Mouse (Mus musculus): Measurements from ENCODE around the gene Ropn1l. TPM values are rescaled to one million over a fixed set of nuclear protein-coding genes. Genes with fewer than 3 reads are reported as not detected.
A peak's percentile ranks its signal among the peaks of the same experiment; 100 is the strongest.

The Ropn1l gene
- polyA plus RNA-seq, 1 experiment from 2014 or later = 1.5 TPM

- WGBS = 42% methylated on average over 9 of the region's 9 CpGs
- H3K27ac ChIP-seq (ENCODE audit: low read depth) = no peak overlapping the region
Observed at GRCm38 (mm10) chr15:31419037-31419436, 34.5 kb downstream of the Ropn1l start.

GRCm38 (mm10) chr15:31418686-31419024 lies 34.9 kb downstream of the Ropn1l start:
- H3K27me3 ChIP-seq (replicated peaks; ENCODE audit: control insufficient read depth, insufficient read depth, low read length) = no peaks in the 10 kb centered on the region
- DNase-seq (ENCODE audit: low spot score) = no peak
- no peaks in the 10 kb centered on the region for H3K36me3 ChIP-seq (ENCODE audit: control insufficient read depth, insufficient read depth, low read length)
- no peak overlapping the region for H3K4me3 ChIP-seq (ENCODE audit: low read depth, low read length)
- H3K4me1 ChIP-seq (replicated peaks; ENCODE audit: control insufficient read depth, insufficient read depth, low read length) = no peaks in the 10 kb centered on the region
- H3K27ac ChIP-seq (ENCODE audit: low read depth) = no peak overlapping the region
- WGBS = 16% methylated on average over 7 of the region's 7 CpGs
- no peak overlapping the region for H3K9ac ChIP-seq (ENCODE audit: low read length)
- ATAC-seq (replicated peaks; ENCODE audit: low FRiP score, low TSS enrichment, low read depth) = no peak
- no peaks in the 10 kb centered on the region for H3K9me3 ChIP-seq (ENCODE audit: control insufficient read depth, low read length)
- no peak overlapping the region for H3K4me2 ChIP-seq (ENCODE audit: low read length)

More at GRCm38 (mm10) chr15:31419037-31419436, 34.5 kb downstream of the Ropn1l start:
- DNase-seq (ENCODE audit: low spot score) (no peak), ATAC-seq (replicated peaks; ENCODE audit: low FRiP score, low TSS enrichment, low read depth) (no peak)
- Histone ChIP-seq H3K4me1 (replicated peaks; ENCODE audit: control insufficient read depth, insufficient read depth, low read length) (no peaks in the 10 kb centered on the region), H3K9me3 (ENCODE audit: control insufficient read depth, low read length) (no peaks in the 10 kb centered on the region), H3K36me3 (ENCODE audit: control insufficient read depth, insufficient read depth, low read length) (no peaks in the 10 kb centered on the region), H3K4me3 (ENCODE audit: low read depth, low read length) (no peak overlapping the region), H3K9ac (ENCODE audit: low read length) (no peak overlapping the region), H3K27me3 (replicated peaks; ENCODE audit: control insufficient read depth, insufficient read depth, low read length) (no peaks in the 10 kb centered on the region), H3K4me2 (ENCODE audit: low read length) (no peak overlapping the region)

DNA sequence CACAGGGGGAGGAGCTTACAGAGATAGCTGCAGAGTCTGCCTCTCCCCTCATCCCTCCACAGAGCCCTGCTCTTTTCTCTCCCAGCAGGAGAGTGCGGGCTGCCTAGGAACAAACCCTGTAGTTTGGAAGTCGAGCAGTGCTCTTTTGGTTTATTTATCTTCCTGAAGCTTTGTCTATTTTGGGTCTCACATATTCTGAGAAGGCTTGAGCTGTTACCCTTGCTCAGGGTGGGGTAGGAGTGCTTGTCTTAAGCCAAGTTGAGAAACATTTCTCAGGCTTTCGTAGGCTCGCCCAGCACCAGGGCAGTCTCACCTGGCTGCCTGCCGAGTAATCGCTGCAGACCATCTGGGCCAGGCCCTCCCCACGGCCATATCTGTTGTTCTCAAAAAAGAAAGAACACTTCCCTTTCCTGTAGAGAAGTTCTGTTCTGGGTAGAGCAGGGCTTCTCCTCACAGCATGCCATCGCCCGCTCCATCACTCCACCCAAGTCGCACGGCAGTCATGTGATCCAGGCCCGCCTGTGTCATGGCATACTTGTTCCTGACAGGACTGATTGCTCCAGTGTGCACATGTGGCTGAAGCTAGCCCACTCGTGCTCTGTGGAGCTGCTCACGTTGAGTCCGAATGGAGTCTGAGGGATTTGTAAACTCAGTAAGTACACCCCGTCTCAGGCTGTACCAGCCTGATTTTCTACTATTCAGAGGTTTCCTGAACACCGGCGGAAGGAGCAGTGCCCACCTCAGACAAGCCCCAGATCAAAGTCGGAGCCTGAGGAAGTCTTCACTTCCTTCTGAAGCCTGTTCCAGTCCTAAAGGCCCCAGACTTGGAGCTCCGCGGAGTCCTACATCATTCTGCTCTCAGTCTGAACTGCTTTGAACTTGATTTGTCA lies 35.5 kb downstream of the Ropn1l start:
- Histone ChIP-seq H3K27me3 (replicated peaks; ENCODE audit: control insufficient read depth, insufficient read depth, low read length) (no peaks in the 10 kb centered on the region), H3K27ac (ENCODE audit: low read depth) (no peak overlapping the region), H3K4me3 (ENCODE audit: low read depth, low read length) (no peak overlapping the region)

GRCm38 (mm10) chr15:31417409-31417795 lies 36.1 kb downstream of the Ropn1l start:
- DNase-seq (ENCODE audit: low spot score) (no peak), ATAC-seq (replicated peaks; ENCODE audit: low FRiP score, low TSS enrichment, low read depth) (no peak)
- WGBS = 64% methylated on average over 6 of the region's 6 CpGs
- Histone ChIP-seq H3K4me1 (replicated peaks; ENCODE audit: control insufficient read depth, insufficient read depth, low read length) (no peaks in the 10 kb centered on the region), H3K9me3 (ENCODE audit: control insufficient read depth, low read length) (no peaks in the 10 kb centered on the region), H3K27me3 (replicated peaks; ENCODE audit: control insufficient read depth, insufficient read depth, low read length) (no peaks in the 10 kb centered on the region), H3K9ac (ENCODE audit: low read length) (no peak overlapping the region), H3K4me3 (ENCODE audit: low read depth, low read length) (no peak overlapping the region), H3K27ac (ENCODE audit: low read depth) (no peak overlapping the region), H3K36me3 (ENCODE audit: control insufficient read depth, insufficient read depth, low read length) (no peaks in the 10 kb centered on the region), H3K4me2 (ENCODE audit: low read length) (no peak overlapping the region)

More for the DNA sequence above, 35.5 kb downstream of the Ropn1l start:
- no peaks in the 10 kb centered on the region for H3K4me1 ChIP-seq (replicated peaks; ENCODE audit: control insufficient read depth, insufficient read depth, low read length)
- no peak overlapping the region for H3K4me2 ChIP-seq (ENCODE audit: low read length)
- DNase-seq (ENCODE audit: low spot score) (no peak), ATAC-seq (replicated peaks; ENCODE audit: low FRiP score, low TSS enrichment, low read depth) (0 out of 2 replicates have a peak, but pooled peaks have one; percentile 44)
- H3K36me3 ChIP-seq (ENCODE audit: control insufficient read depth, insufficient read depth, low read length) = no peaks in the 10 kb centered on the region
- no peaks in the 10 kb centered on the region for H3K9me3 ChIP-seq (ENCODE audit: control insufficient read depth, low read length)
- H3K9ac ChIP-seq (ENCODE audit: low read length) = no peak overlapping the region
- 46% methylated on average over 21 of the region's 21 CpGs for WGBS

DNA sequence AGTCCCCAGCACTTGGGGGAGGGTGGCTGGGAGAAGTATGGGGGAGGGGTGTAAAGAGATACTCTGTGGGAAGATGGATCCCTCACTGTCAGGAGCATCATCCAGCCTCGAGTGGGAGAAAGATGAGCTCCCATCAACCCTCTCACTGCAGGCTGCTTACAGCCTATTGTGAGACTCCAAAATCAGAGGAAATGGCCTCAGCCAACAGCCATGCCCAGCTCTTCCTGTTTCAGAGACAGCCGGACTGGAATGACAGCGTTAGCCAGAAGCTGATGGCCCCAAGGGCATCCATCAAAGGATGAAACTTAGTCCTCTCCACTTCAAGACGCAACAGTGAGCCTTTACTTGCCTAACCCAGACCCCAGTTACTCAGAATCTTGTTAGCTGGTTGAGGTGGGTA lies 38.4 kb downstream of the Ropn1l start:
- H3K27me3 ChIP-seq (replicated peaks; ENCODE audit: control insufficient read depth, insufficient read depth, low read length) = no peaks in the 10 kb centered on the region
- H3K36me3 ChIP-seq (ENCODE audit: control insufficient read depth, insufficient read depth, low read length) = no peaks in the 10 kb centered on the region
- no peaks in the 10 kb centered on the region for H3K9me3 ChIP-seq (ENCODE audit: control insufficient read depth, low read length)
- no peak for ATAC-seq (replicated peaks; ENCODE audit: low FRiP score, low TSS enrichment, low read depth)
- no peaks in the 10 kb centered on the region for H3K4me1 ChIP-seq (replicated peaks; ENCODE audit: control insufficient read depth, insufficient read depth, low read length)
- WGBS = 58% methylated on average over 4 of the region's 4 CpGs
- H3K27ac ChIP-seq (ENCODE audit: low read depth) = no peak overlapping the region
- no peak overlapping the region for H3K4me2 ChIP-seq (ENCODE audit: low read length)
- DNase-seq (ENCODE audit: low spot score) = no peak
- no peak overlapping the region for H3K9ac ChIP-seq (ENCODE audit: low read length)
- no peak overlapping the region for H3K4me3 ChIP-seq (ENCODE audit: low read depth, low read length)

- H3K4me2 ChIP-seq (ENCODE audit: low read length) = no peak overlapping the region
- no peak overlapping the region for H3K9ac ChIP-seq (ENCODE audit: low read length)
- H3K4me1 ChIP-seq (replicated peaks; ENCODE audit: control insufficient read depth, insufficient read depth, low read length) = no peaks in the 10 kb centered on the region
- no peaks in the 10 kb centered on the region for H3K27me3 ChIP-seq (replicated peaks; ENCODE audit: control insufficient read depth, insufficient read depth, low read length)
- no peaks in the 10 kb centered on the region for H3K9me3 ChIP-seq (ENCODE audit: control insufficient read depth, low read length)
- 50% methylated on average over 6 of the region's 6 CpGs for WGBS
- no peak for DNase-seq (ENCODE audit: low spot score)
- H3K36me3 ChIP-seq (ENCODE audit: control insufficient read depth, insufficient read depth, low read length) = no peaks in the 10 kb centered on the region
- no peak for ATAC-seq (replicated peaks; ENCODE audit: low FRiP score, low TSS enrichment, low read depth)
- H3K27ac ChIP-seq (ENCODE audit: low read depth) = no peak overlapping the region
- H3K4me3 ChIP-seq (ENCODE audit: low read depth, low read length) = no peak overlapping the region
Observed at GRCm38 (mm10) chr15:31414179-31414898, 39.2 kb downstream of the Ropn1l start.

DNA sequence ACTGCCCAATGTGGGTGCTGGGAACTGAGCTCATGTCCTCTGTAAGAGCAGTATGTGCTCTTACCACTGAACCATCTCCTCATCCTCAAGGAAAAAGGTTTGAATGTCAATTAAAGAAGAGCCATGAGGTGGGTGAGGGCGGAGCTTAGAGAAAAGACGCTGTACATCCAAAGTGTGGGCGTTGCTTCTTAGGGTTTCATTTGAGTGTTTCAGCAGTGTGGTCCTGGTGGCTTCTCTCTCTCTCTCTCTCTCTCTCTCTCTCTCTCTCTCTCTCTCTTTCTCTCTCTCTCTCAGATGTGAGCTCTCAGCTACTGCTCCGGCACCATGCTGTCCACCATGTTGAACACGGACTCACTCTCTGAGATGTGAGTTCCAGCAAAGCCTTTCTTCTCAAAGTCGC lies 39.9 kb downstream of the Ropn1l start:
- no peak overlapping the region for H3K4me3 ChIP-seq (ENCODE audit: low read depth, low read length)
- no peaks in the 10 kb centered on the region for H3K9me3 ChIP-seq (ENCODE audit: control insufficient read depth, low read length)
- no peaks in the 10 kb centered on the region for H3K4me1 ChIP-seq (replicated peaks; ENCODE audit: control insufficient read depth, insufficient read depth, low read length)
- no peak overlapping the region for H3K9ac ChIP-seq (ENCODE audit: low read length)
- H3K27ac ChIP-seq (ENCODE audit: low read depth) = no peak overlapping the region
- no peaks in the 10 kb centered on the region for H3K36me3 ChIP-seq (ENCODE audit: control insufficient read depth, insufficient read depth, low read length)
- WGBS = 87% methylated on average over 6 of the region's 6 CpGs
- no peaks in the 10 kb centered on the region for H3K27me3 ChIP-seq (replicated peaks; ENCODE audit: control insufficient read depth, insufficient read depth, low read length)
- DNase-seq (ENCODE audit: low spot score) = no peak
- H3K4me2 ChIP-seq (ENCODE audit: low read length) = no peak overlapping the region
- no peak for ATAC-seq (replicated peaks; ENCODE audit: low FRiP score, low TSS enrichment, low read depth)

DNA sequence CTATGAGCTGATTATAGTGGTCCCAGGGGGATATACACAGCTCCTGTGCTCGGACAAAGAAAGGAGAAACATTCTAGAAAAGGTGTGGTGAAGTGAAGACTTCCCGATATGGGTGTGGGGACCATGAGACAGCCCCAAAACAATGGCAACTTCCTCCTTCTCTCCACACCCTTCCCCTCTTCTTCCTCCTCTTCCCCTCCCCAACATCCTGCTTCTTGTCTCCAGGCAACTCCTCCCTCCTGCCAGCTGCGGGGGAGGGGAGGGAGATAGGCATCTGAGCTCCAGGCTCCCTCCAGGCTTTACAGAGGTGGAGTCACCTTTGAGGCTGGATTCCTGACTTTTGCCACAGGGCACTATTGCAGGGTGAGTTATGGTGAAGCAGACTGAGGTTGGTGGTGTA lies 40.6 kb downstream of the Ropn1l start:
- H3K36me3 ChIP-seq (ENCODE audit: control insufficient read depth, insufficient read depth, low read length) = no peaks in the 10 kb centered on the region
- H3K27me3 ChIP-seq (replicated peaks; ENCODE audit: control insufficient read depth, insufficient read depth, low read length) = no peaks in the 10 kb centered on the region
- WGBS = 25% methylated on average over 3 of the region's 3 CpGs
- H3K4me2 ChIP-seq (ENCODE audit: low read length) = no peak overlapping the region
- ATAC-seq (replicated peaks; ENCODE audit: low FRiP score, low TSS enrichment, low read depth) (no peak), DNase-seq (ENCODE audit: low spot score) (no peak)
- H3K9me3 ChIP-seq (ENCODE audit: control insufficient read depth, low read length) = no peaks in the 10 kb centered on the region
- no peaks in the 10 kb centered on the region for H3K4me1 ChIP-seq (replicated peaks; ENCODE audit: control insufficient read depth, insufficient read depth, low read length)
- no peak overlapping the region for H3K27ac ChIP-seq (ENCODE audit: low read depth)
- H3K4me3 ChIP-seq (ENCODE audit: low read depth, low read length) = no peak overlapping the region
- H3K9ac ChIP-seq (ENCODE audit: low read length) = no peak overlapping the region
